Mouse (Mus musculus) liver, adult (tissue): ENCODE measurements around the gene Cacnb3.

Experiments used
- GATA4 ChIP-seq: IDR thresholded peaks from 2 replicates; pipeline ENCODE4 v1.6.1; 2014; ENCODE audit warnings: mild to moderate bottlenecking, low read length; ENCODE audit not compliant: insufficient replicate concordance

Gene Cacnb3

GRCm38 (mm10) chr15:98645057-98646026, 14.7 kb downstream of the Cacnb3 start:
- no peak for TF ChIP-seq GATA4

- no peak for TF ChIP-seq GATA4
These were observed 16.1 kb downstream of the Cacnb3 start for GRCm38 (mm10) chr15:98646737-98647136.

- TF ChIP-seq GATA4, result no peak
These were observed 16.7 kb downstream of the Cacnb3 start for GRCm38 (mm10) chr15:98647308-98647707.

GRCm38 (mm10) chr15:98648071-98648470, 17.4 kb downstream of the Cacnb3 start:
- no peak for TF ChIP-seq GATA4

- TF ChIP-seq GATA4, result no peak
These were observed 20.8 kb downstream of the Cacnb3 start for GRCm38 (mm10) chr15:98651431-98651830.

GRCm38 (mm10) chr15:98652174-98652573, 21.5 kb downstream of the Cacnb3 start:
- TF ChIP-seq GATA4, result no peak

GRCm38 (mm10) chr15:98656982-98657751, 26.5 kb downstream of the Cacnb3 start:
- TF ChIP-seq GATA4, result no peak

GRCm38 (mm10) chr15:98662198-98662566, 31.5 kb downstream of the Cacnb3 start:
- no peak for TF ChIP-seq GATA4

- TF ChIP-seq GATA4, result no peak; the same call in 1 of the 2 replicates
These were observed 32.2 kb downstream of the Cacnb3 start, which contains the start of gene Ddx23 for GRCm38 (mm10) chr15:98662567-98663545. Gene Ddx23, minus strand, starts transcription at chr15:98662894.

GRCm38 (mm10) chr15:98664042-98664907, 33.6 kb downstream of the Cacnb3 start:
- no peak for TF ChIP-seq GATA4

- TF ChIP-seq GATA4, result no peak
These were observed 42.0 kb downstream of the Cacnb3 start for GRCm38 (mm10) chr15:98672592-98672991.

- no peak for TF ChIP-seq GATA4
These were observed 43.1 kb downstream of the Cacnb3 start for GRCm38 (mm10) chr15:98673732-98674131.

- TF ChIP-seq GATA4, result no peak
These were observed 43.8 kb downstream of the Cacnb3 start for GRCm38 (mm10) chr15:98674284-98674993.
